In the genomic region with DNA sequence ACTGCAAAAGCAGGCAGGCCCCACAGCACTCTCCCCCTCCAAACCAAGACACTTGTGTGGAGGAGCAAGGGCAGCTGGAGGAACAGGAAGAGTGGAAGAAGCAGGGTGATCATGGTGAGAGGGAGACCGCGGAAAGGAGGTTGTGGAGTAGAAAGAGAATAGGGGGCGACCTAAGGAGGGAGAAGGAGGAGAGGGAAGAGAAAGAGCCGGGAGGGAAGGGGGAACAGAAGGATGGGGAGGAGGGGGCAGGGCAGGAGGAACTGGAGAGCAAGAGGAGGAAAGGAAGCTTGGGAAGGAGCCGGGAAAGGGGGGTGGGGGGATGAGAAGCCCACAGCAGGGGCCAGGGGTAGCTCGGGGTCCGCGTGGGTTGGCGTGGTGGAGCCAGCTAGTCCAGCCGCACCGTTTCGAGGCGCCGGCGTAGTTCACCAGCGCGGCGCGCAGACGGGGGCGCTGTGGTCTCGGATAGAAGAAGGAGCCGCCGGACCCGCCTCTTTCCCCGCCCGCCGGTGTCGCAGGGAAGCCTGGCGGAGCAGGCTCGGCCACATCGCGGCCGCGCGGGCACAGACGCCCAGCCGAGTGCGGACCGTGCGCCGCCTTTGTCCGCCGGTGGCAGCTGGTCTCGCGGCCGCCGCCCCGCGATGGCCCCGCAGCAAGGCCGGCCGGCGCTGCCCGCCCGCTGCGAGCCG, we compare ENCODE assay signal across 8 mouse cellular contexts. TPM values are rescaled to one million over a fixed set of nuclear protein-coding genes. Genes with fewer than 3 reads are reported as not detected.
DNase-seq lines count a peak whose midpoint lies in the region; ATAC-seq and TF ChIP-seq lines count a peak whose summit lies in the region.

TSS of gene Rhou (plus strand) at position 622 of the 686 bp plus-strand sequence.

- H3K9ac ChIP-seq in midbrain, embryonic 12.5 days (replicated peaks): peak within 1 kb of the TSS; percentile 88

- H3K4me3 ChIP-seq in midbrain, embryonic 12.5 days: peak within 1 kb of the TSS; percentile 73
- peak within 1 kb of the TSS; percentile 91 for H3K4me3 ChIP-seq in small intestine, adult 2 months (ENCODE audit: low read depth, low read length)

- peak; percentile 88 for DNase-seq in adrenal gland, adult 8-10 months
- peak; percentile 97 for DNase-seq in embryo, embryonic 11 days
- DNase-seq in gonadal fat pad, adult 2 months (ENCODE audit: low read depth): no peak
- DNase-seq in kidney, adult 11 months: peak; percentile 80
- DNase-seq in left cerebral cortex, postnatal 4 days: peak; percentile 97

- intact Hi-C loops in left cerebral cortex, postnatal 4 days (cut with DNase I): loop anchor here (5.0 to 10.0 kb wide), 3 partner anchors 71 to 129 kb away; no protein-coding TSS in a partner anchor

- ATAC-seq in midbrain, embryonic 12.5 days (ENCODE audit: low FRiP score, low read depth): peak; percentile 92
- ATAC-seq in inflammation-experienced regulatory T-cells, adult 6 months: no peak

- peak within 1 kb of the TSS; percentile 88 for H3K27ac ChIP-seq in midbrain, embryonic 12.5 days (replicated peaks)
- H3K27ac ChIP-seq in small intestine, adult 2 months (ENCODE audit: insufficient read depth, low read depth, low read length): peak within 1 kb of the TSS; percentile 65

- no peaks in the 10 kb centered on the region for H3K9me3 ChIP-seq in midbrain, embryonic 12.5 days

- TF ChIP-seq POLR2A in small intestine, adult 2 months (IDR thresholded peaks at IDR 0.05; ENCODE audit: low read depth, low read length): peak; percentile 87

- peaks cover 5% of the 10 kb centered on the region; the same call in 1 of the 2 replicates for H3K27me3 ChIP-seq in midbrain, embryonic 12.5 days
- H3K27me3 ChIP-seq in small intestine, adult 2 months (ENCODE audit: control insufficient read depth, insufficient read depth, low read length): no peaks in the 10 kb centered on the region

- peaks cover 19% of the 10 kb centered on the region for H3K4me1 ChIP-seq in midbrain, embryonic 12.5 days
- H3K4me1 ChIP-seq in small intestine, adult 2 months (ENCODE audit: control insufficient read depth, insufficient read depth, insufficient read length, low read length): peaks cover 8% of the 10 kb centered on the region; the same call in 1 of the 2 replicates

- peaks cover 17% of the 10 kb centered on the region for H3K36me3 ChIP-seq in midbrain, embryonic 12.5 days
- peaks cover 22% of the 10 kb centered on the region for H3K36me3 ChIP-seq in small intestine, adult 2 months (ENCODE audit: control insufficient read depth, insufficient read depth, low read length)

- under 1% methylated on average over 31 of the region's 58 CpGs for WGBS in midbrain, embryonic 12.5 days
- under 1% methylated on average over 58 of the region's 58 CpGs for WGBS in small intestine, adult 2 months

- peak within 1 kb of the TSS; percentile 70 for H3K4me2 ChIP-seq in midbrain, embryonic 12.5 days (replicated peaks)

- peak; percentile 50 for TF ChIP-seq CTCF in small intestine, adult 2 months (IDR thresholded peaks at IDR 0.05; ENCODE audit: extremely low read depth, insufficient read length, insufficient replicate concordance, low read depth, low read length)

RNA-seq across cellular contexts. Expression of gene Rhou, which starts in this region (rescaled TPM):
- total RNA-seq in adrenal gland, adult 8-10 months (2022): 10 to 100 TPM; 32.7 to 40.0 (median 35.4) TPM
- polyA plus RNA-seq in gonadal fat pad, adult 2 months (2012; rRNA removed): 16.7 and 18.0 TPM in 2 replicates
- 10 to 100 TPM; 78.0 to 89.0 TPM for total RNA-seq in left cerebral cortex, postnatal 4 days (2021)
- polyA plus RNA-seq in midbrain, embryonic 12.5 days (2016; fragmentation: Nextera tagmentation; extraction: Ambion mirVana): 8.3 and 8.4 TPM in 2 replicates
- 18.3 and 35.3 TPM in 2 replicates for polyA plus RNA-seq in small intestine, adult 2 months (2012; rRNA removed)
- polyA plus RNA-seq in inflammation-experienced regulatory T-cells, adult 6 months (2017; shearing (Covaris generic)): not detected
